Mouse (Mus musculus) spleen, postnatal 36 days (tissue): ENCODE results near the gene B3gnt2.

ENCODE experiments used
- DNase-seq, 2 experiments: peaks; one replicate each; pipeline ENCODE4 v3.0.0; 2022; ENCODE audit warnings: low spot score in 2 of 2, mixed read lengths in 1 of 2

Gene B3gnt2

DNA sequence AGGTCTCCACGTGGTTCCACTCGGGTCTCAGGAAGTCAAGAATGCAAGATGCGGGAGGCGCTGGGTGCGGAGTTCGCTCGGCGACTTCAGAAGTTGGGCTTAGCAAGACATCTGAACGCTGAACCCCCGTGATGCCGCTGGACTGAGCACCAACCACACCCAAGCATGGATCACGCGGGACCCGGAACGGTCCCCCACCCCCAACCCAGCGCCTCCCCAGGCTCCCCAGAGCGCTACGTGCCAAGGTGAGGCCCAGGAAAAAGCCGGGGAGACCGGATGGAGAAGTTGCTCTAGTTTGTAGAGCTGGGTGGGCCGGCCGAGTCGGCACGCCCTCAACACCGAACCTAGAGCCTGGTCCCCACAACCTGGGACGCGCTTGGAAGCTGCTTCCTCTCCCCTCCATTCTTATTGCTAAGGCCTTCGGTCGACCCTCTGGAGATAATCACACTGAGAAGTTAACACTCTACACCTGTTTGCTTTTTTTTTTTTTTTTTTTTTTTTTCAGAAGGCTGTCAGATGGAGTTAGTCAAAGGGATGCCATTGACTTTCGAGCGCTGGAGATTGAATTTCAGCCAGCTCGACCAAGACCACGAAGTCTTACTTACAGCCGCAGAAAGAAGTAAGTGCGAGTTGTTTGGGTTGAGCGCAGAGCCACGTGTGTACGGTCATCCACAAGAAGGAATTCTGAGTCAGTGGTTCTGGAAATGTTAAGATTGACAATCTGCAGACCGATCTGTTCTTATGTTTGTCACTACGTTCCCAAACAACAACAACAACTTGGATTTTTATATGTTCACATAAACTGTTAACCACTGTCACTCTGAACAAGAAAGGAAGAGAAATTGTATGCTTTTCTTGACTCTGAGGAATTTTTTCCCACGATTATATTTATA is at the start of gene B3gnt2:
Gene B3gnt2 (minus strand): TSS at position 627 of the 893 bp plus-strand sequence.
- DNase-seq, result no peak

DNA sequence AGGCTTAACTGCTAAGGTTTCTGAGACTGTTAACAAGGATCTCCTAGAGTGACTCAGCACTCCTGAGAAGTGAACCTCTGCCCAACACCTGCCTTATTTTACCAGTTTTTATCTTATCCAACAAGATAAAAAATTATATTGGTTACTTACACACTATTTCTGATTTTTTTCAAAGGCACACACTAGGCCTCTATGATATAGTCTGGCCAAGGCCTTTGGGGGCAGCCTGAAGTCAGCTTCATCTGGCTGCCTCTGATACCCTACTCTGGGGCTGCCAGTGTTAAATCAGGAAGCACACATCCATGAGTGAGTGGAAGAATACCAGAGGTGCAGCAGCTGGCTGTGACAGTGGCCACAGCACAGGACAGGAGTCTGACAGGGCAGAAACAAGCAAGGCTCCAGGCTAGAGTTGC is 45.7 kb upstream of the B3gnt2 start:
- DNase-seq, result no peak

DNA sequence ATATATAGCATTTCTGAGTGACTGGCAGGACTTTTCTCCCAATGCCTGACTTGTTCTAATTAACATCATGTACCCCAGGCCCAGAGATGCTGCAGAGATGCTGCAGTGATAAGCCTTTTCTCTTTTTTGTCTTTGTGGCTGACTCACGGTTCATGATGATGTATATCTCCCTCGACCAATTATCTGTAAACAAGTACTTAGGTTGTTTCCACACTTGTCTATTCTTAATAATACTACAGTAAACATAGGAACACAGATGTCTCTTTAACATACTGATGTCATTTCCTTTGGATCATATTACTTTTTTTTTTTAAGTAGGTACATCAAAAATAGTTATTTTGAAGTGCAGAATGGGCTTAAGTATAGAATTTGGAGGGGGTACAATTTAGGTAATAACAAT is 42.2 kb upstream of the B3gnt2 start:
- DNase-seq, result no peak

DNA sequence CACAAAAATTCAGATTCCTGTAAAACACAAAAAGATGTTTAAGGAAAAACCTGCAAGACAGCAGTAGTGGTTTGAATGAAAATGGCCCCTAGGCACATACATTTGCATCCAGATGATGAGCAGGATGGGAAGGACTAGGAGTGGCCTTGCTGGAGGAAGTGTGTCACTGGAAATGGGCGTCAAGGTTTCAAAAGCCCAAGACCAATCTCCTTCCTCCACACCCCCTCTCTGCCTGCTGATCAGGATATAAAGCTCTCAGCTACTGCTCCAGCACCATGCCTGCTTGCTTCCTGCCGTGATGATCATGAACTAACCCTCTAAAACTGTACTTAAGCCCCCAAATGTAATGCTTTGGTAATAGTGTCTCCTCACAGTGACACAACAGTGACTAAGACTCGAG is 39.3 kb upstream of the B3gnt2 start:
- DNase-seq, result no peak

DNA sequence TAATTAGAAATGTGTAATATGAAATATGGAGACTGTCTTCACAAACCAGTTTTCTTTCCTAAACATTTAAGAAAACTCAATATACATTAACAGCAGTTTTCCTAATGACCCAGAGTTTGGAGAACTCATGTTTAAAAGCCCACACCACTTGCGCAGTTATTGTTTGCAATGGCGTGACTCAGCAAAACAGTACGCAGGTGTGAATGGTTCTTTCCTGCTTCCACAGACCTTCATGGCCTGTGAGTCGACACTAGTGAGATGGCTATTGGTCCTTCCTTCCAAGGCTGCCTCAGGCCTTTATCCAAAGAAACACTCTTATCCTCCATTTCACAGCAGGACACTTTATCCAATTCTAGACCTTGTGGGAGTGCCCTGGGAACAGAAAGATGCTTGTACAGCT is 36.9 kb upstream of the B3gnt2 start:
- no peak for DNase-seq

DNA sequence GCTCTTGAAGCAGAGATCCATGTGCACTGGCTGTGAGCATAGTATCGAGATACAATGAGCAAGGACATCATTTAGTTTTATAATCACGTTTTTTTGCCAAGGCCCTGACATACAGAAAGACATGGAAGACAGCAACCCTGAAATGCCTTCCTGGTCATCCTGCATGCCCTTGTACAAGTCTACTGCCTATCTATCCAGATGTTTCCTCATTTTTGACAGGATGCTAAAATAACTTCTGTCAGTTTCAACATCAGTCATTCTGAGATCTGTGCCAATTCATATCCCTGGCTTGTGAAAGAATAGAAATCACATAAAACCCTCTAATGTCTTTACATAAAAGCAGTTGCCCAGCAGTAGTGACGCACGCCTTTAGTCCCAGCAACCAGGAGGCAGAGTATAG is 36.4 kb upstream of the B3gnt2 start:
- no peak for DNase-seq

DNA sequence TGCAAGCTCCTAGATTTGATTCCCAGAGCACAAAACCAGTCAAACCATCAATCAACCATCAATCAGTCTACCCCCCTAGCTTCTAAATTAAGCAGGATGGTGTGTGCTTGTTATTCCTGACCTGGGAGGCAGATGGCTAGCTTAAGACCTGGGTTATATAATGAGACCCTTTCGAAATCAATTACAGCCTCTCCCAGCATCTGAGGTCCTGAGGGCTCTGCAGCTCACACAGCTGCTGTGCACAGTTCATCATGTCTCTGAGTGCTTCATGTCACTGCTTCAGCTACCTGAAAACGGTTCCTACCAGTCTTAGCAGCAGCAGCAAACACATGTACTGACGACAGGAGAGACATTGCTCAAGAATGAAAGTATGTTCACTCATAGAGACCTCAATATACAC is 32.3 kb upstream of the B3gnt2 start:
- DNase-seq, result no peak

DNA sequence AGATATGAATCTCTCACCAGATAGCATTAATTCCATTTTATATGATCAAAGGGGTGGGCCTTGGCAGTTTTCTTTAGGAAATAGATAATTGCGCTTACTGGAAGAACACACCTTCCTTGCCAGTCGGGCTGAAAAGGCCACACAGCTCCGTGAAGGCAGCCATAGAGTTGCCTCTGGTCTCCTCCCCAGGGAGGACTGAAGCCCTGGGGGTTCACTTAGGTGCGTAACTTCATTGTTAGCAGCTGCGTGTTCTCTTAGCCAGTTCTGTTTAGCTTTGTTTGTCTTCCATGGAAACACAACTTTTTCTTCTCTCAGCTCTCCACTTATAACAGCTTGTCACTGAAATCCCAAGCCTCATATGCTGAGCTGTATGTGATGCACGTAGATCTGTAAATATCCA is 31.7 kb upstream of the B3gnt2 start:
- peak in 1 of 2 experiments; percentile 4 for DNase-seq

DNA sequence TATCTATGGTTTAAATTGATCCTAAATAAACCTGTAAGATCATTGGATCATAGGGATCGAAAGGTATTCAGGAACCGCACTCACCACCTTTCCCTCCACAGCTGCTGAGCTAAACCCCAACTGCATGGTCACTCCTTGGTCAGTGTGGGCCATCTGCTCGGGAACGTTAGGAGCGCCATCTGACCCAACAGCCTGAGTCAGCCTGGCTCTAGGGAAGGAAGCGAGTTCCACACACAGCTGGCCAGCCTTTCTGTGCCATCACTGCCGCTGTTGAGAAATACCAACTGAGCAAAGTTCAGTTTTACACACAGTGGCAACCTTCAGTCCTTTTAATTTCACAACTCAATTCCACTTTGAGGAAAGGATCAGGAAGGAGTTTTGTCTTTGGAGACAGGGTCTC is 31.1 kb upstream of the B3gnt2 start:
- DNase-seq, result no peak

DNA sequence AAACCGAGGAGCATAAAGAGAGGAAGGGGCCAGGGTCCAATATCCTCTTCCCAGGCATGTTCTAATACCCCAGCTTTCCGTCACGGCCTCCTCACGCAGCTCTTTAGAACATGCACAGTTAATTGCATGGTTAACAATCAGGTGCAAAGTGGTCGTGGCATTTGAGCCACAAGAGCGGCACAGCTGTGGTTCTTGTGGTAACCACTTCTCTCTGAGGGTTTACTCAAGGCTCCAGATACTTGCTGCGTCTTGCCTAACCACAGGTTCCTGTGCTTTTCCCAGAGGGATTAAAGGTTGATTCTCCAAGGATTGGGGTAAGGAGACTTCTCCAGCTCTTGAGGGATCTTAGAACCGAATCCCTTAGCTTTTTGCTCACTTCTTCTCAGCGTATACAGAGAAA is 30.5 kb upstream of the B3gnt2 start:
- DNase-seq, result peak in 1 of 2 experiments; percentile 22

DNA sequence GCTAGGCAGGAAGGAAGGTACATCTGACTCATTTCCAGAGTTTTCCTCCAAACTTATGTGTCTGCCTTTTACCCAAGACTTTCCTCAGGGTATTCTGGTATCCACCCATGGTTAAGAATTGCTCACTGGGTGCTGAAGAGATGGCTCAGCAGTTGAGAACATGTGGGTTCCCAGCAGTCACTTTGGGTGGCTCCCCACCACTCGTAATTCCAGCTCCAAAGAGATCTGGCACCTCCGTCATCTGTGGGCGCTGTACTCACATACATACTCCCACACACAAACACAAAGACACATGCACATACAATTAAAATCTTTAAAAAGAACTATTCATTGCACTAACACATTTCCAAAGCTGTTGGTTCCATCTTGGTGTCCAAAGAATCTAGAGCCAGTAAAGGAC is 28.5 kb upstream of the B3gnt2 start:
- DNase-seq, result no peak

DNA sequence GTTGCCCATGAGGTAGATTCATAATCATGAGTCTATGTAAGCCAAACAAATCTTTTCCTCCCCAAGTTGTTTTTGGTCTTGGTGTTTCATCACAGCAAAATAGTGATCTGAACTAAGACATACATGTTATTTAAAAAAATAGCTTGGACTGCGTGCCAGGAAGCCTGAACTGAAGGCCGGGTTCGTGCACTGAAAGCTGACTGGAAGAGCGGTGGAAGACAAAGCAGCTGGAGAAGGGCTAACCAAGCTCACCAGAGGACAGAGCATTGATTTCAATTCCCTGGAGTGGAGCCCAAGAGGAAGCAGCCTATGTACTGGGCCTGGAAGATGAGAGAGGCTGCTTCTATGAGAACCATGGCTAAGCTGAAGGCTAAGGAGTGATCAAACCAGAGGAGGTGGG is 26.2 kb upstream of the B3gnt2 start:
- no peak for DNase-seq

DNA sequence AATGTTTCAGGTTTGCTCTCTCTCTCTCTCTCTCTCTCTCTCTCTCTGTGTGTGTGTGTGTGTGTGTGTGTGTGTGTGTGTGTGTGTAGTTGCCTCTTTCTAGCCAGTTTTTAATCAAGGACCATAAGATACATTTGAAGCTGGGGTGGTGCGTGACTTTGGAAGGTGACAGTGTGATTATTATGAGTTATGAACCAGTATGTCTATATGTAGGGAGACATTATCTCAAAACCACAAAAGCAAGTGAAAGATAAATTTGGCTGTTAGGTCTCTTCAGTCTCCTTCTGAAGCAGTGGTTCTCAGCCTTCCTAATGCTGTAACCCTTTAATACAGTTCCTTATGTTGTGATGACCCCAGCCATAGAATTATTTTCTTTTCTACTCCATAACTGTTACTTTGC is 24.6 kb upstream of the B3gnt2 start:
- DNase-seq, result no peak

DNA sequence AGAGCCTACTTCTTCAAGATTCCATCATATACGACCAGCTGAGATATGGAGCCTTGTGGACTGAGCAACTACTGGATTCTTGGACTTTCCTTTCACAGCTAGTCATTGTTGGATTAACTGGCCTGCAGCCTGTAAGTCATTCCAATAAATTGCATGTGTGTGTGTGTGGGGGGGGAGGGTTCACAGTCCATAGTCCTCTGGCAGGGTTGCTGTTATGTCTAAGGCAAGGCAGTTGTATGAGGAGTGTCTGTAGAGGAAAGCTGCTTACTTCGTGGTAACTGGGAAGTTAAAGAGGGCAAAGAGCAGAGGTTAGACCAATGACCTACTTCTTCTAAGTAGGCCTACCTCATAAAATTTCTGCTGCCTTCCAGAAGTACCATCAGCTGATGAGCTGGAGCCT is 22.9 kb upstream of the B3gnt2 start:
- DNase-seq, result no peak

DNA sequence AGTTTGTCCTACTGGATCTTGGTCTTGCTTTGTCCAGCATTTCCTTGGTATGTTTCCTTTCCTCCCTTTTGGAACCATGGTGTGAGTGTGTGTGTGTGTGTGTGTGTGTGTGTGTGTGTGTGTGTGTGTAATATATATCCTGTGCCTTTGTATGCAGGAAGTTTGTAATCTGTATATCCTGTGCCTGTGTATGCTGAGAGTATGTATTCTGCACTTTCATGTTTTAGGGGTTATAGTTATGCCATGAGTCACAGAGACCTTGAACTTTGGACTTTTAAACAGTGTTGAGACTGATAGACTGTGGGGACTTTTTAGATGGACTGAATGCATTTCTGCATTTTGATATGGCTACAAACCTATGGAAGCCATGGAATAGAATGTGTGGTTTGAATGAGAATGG is 22.2 kb upstream of the B3gnt2 start:
- no peak for DNase-seq

DNA sequence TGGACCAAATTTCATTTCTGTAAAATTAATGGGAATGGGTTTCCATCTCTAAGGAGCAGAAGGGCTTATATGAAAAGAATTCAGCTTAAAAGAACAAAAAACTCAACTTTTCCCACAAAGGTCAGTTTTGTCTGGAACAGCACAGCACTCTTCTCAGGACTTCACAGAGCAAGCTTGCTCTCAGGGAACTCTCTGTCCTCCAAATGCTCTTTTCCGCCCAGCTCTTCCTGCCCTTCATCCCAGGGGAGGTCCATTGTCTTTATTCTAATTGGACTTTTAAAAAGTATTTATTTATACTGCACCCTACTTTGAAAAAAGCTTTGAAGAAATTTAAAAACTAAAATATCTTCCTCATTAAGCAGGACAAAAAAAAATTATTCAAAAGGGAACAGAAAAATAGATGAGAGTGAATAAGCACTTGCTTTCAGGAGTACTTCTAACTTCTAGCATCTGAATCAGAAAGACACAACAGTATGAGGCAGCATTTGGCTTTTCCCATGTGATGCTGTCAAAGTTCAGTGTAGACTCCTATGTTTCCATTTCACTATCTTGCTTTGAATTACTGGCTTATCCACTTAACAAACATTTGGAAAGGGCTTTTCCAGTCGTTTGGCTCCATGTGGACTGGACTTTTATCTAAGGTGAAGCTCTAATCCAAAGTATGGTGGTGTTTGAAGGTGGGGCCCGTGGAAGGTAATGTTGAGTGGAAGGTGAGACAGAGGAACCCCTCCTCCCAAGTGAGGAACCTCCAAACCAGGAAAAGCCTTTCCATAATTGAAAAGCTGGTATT is 19.8 kb upstream of the B3gnt2 start:
- DNase-seq, result no peak

DNA sequence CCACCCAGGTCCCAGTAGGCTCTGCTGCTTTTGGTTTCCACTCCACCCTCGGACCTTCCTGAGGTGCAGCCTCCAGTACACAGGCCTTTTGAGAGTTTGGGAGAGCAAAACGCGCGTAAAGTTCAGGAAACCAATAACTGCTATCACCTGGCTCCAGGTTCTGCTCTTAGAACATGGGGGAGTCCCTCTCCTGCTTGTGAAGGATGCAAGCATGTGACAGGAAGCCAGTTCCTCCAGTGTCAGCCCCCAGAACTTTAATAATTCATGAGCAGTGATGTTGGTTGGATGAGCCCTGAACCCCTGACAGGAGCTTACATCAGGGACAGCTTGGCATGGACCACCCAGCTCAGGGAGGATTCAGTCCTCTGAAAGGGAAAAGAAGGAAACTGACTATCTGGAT is 18.9 kb upstream of the B3gnt2 start:
- DNase-seq, result no peak

DNA sequence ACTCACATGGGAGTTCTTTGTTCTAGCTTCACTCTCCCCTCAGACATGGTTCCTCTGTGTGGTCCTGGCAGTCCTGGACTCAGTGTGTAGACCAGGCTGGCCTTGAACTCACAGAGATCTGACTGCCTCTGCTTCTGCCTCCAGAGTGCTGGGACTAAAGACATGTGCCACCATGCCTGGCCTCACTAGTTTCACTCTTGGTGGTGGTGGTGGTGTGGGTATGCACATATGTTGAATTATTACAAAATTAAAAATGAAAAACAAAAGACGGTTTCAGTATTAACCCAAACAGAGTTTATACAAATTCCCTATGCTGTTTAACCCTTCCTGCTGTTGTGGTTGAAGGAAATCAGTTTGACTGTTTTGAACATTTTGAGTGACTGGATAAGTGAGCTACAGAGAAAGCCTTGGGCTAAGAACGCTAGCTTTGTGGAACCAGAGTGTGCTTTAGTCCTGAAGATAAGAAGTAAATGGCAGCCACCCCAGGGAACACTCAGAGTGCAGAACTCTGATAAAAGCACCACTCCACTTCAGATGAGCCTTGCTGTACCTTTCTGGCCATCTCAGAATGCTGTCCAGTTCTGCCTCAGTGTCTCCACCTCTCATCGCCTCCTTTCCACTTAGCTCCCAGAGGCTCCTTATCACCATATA is 16.0 kb upstream of the B3gnt2 start:
- DNase-seq, result no peak

DNA sequence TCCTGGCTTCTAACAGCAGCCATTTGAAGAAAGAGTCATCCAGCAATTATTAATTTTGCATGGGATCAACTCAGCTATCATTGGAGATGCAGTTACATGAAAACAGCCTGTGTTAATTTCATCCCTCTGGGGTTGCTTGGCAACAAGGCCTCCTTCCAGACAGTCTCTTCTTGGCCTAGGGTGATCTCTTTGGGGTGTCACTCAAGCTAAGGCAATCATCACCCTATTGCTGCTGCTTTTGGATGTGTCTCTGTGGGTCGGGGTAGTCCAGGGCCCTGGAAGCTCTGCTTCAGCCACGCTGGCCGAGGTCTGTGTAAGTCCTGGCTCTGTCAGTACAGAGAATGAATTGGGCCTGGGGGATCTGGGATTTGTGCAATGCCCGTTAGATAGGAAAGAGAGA is 14.5 kb upstream of the B3gnt2 start:
- DNase-seq, result no peak

DNA sequence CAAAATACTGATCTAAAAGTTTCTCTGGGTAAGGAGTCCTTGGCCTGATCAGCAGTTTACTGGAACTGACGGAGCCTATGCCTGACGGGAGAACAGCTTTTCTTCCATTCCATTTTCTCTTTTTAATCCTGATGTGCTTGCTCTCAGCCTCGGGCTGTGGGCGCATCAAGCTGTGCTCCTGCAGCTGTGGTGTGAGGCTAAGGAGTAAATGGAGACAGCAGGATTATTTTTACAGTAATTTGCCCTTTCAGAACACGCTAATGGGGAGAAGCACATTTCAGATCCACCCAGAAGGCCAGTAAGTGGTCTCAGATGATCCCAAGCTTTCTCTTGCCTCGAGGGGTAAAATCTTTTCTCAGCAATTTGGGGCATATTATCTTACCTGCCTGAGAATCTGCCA is 14.0 kb upstream of the B3gnt2 start:
- no peak for DNase-seq

DNA sequence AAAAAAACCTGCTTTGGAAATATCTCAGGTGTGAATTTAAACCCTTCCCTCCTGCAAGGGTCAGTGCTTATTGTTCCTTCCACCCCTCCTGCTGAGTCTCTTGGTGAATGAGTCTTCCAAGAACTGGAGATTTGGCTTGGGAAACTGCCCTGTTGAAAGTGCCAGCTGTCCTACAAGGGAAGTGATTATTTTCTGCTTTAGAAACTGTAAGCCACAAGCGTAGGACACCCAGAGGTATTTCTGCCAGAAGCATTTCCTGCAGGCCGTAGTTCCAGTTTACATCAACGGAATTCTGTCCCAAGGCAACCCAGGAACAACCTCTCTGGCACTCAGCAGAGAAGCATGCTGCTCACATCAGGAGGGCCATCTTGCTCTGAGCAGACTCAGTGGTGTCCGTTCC is 12.6 kb upstream of the B3gnt2 start:
- DNase-seq, result no peak

DNA sequence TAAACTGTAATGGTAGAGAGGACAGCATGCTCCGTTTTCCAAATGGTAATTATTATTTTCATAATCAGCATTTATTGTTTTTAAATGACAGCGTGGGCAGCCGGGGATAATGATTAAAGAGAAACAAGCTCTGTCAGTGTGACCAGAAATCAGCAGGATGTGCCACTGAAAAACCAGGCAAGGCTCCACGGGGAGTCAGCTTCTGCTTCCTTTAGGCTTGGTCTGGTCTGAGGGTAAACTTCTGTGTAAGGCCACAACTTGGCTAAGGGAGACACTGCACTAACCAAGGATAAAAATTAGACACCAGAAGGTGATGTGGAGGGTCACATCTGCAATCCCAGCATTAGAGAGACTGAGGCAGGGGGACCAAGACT is 11.5 kb upstream of the B3gnt2 start:
- no peak for DNase-seq
